Mouse (Mus musculus) midbrain, embryonic 12.5 days (tissue): ENCODE data around the gene Usp4. TPM values are rescaled to one million over a fixed set of nuclear protein-coding genes. Genes with fewer than 3 reads are reported as not detected.

Source experiments
- ATAC-seq: fragments of 200-750 bp; cut with Nextera tagmentation; 2 replicates; pipeline ENCODE4 v1.8.0; 2017; ENCODE audit warnings: low read depth, moderate TSS enrichment, moderate library complexity; ENCODE audit not compliant: low FRiP score
- H3K27ac ChIP-seq: fragments of 300-500 bp; sonication (generic); replicated peaks from 2 replicates; pipeline ENCODE4 v1.5.1; 2016; ENCODE audit warnings: mild to moderate bottlenecking
- H3K27me3 ChIP-seq: fragments of 300-500 bp; sonication (generic); 2 replicates; pipeline ENCODE4 v1.6.1; 2016; ENCODE audit warnings: mild to moderate bottlenecking
- H3K36me3 ChIP-seq: fragments of 300-500 bp; sonication (generic); 2 replicates; pipeline ENCODE4 v1.6.1; 2016
- H3K4me1 ChIP-seq: fragments of 300-500 bp; sonication (generic); 2 replicates; pipeline ENCODE4 v1.6.1; 2016
- H3K4me2 ChIP-seq: fragments of 300-500 bp; sonication (generic); replicated peaks from 2 replicates; pipeline ENCODE4 v1.6.1; 2016; ENCODE audit warnings: mild to moderate bottlenecking, moderate library complexity
- H3K4me3 ChIP-seq: fragments of 300-500 bp; sonication (generic); 2 replicates; pipeline ENCODE4 v1.5.1; 2016; ENCODE audit warnings: mild to moderate bottlenecking
- H3K9ac ChIP-seq: fragments of 300-500 bp; sonication (generic); replicated peaks from 2 replicates; pipeline ENCODE4 v1.6.1; 2016; ENCODE audit warnings: mild to moderate bottlenecking, moderate library complexity
- H3K9me3 ChIP-seq: fragments of 300-500 bp; sonication (generic); 2 replicates; pipeline ENCODE4 v1.6.1; 2016; ENCODE audit warnings: mild to moderate bottlenecking
- WGBS: fragments of 180-500 bp; shearing (Covaris S2); methylation state at CpG from one replicate; pipeline ENCODE4 v1.1.7; 2016; 5-methylcytosine and 5-hydroxymethylcytosine counted together
- polyA plus RNA-seq: library from polyadenylated mRNA; unstranded; fragments of >200 nt; fragmentation: Nextera tagmentation; extraction: Ambion mirVana; gene quantifications from 2 replicates; pipeline ENCODE4 v1.2.1, GENCODE M21; 2016

Usp4 gene
- polyA plus RNA-seq, 1 experiment from 2014 or later: 135 TPM

- Histone ChIP-seq H3K36me3 (no peaks in the 10 kb centered on the region), H3K27ac (no peak overlapping the region), H3K27me3 (no peaks in the 10 kb centered on the region), H3K9me3 (no peaks in the 10 kb centered on the region), H3K4me2 (no peak overlapping the region), H3K4me3 (no peak overlapping the region), H3K9ac (no peak overlapping the region), H3K4me1 (peaks cover 24% of the 10 kb centered on the region)
- 94% methylated on average over 1 of the region's 1 CpGs for WGBS
- no peak for ATAC-seq
These were observed 3.8 kb upstream of the Usp4 start for GRCm38 (mm10) chr9:108343835-108344234.

DNA sequence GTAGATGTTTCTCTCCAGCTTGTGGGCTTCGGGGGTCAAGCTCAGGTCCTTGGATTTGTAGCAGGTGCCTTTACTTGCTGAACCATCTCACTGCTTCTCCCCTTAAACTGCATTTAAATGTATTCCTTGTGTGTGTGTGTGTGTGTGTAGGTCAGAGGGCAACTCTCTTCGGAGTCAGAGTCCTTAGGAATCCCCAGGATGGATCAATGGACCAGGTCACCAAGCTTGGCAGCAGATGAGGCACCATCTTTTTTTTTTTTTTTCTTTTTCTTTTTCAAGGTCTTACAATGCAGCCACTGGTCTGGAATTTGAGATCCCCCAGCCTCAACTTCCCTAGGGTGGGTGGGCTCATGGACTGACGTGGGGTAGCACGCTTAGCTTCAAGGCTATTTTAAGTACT lies 3.2 kb upstream of the Usp4 start:
- no peaks in the 10 kb centered on the region for H3K27me3 ChIP-seq
- H3K4me3 ChIP-seq: no peak overlapping the region
- peaks cover 28% of the 10 kb centered on the region for H3K4me1 ChIP-seq
- no peak overlapping the region for H3K9ac ChIP-seq
- no peaks in the 10 kb centered on the region for H3K36me3 ChIP-seq
- no peak overlapping the region for H3K27ac ChIP-seq
- no peaks in the 10 kb centered on the region for H3K9me3 ChIP-seq
- no peak overlapping the region for H3K4me2 ChIP-seq
- whole genome bisulfite sequencing: 84% methylated on average over 4 of the region's 4 CpGs
- no peak for ATAC-seq

GRCm38 (mm10) chr9:108347024-108347423 lies 629 bp upstream of the Usp4 start:
- 9% methylated on average over 11 of the region's 11 CpGs for WGBS
- peak overlapping the region; percentile 77 for H3K4me3 ChIP-seq
- H3K9me3 ChIP-seq: no peaks in the 10 kb centered on the region
- ATAC-seq: no peak
- H3K4me1 ChIP-seq: peaks cover 18% of the 10 kb centered on the region
- H3K27ac ChIP-seq: peak overlapping the region; percentile 94
- no peaks in the 10 kb centered on the region for H3K27me3 ChIP-seq
- H3K4me2 ChIP-seq: peak overlapping the region; percentile 86
- H3K36me3 ChIP-seq: peaks cover 23% of the 10 kb centered on the region
- peak overlapping the region; percentile 92 for H3K9ac ChIP-seq

DNA sequence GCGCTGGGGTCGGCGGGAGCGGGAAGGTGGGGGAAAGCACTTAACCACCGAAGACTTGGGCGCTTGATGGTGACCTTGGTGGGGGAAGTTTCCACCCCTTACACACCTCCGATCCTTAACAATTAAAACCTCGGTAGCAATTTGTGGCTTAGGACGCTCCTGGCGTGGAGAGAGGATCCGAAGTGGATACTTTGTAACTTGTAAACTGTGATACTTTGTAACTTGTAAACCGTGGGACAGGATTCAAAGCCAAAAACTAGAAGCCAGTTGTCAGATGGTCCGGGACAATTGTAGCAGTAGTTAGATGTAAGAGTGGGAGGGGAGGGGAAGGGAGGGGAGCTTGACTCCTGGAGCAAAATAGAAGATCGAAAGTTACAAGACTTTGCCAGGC lies 632 bp downstream of the Usp4 start:
- no peaks in the 10 kb centered on the region for H3K27me3 ChIP-seq
- H3K9me3 ChIP-seq: no peaks in the 10 kb centered on the region
- peak overlapping the region; percentile 92 for H3K9ac ChIP-seq
- peaks cover 18% of the 10 kb centered on the region for H3K4me1 ChIP-seq
- peak overlapping the region; percentile 77 for H3K4me3 ChIP-seq
- H3K4me2 ChIP-seq: peak overlapping the region; percentile 86
- peak overlapping the region; percentile 94; the same call in 1 of the 2 replicates for H3K27ac ChIP-seq
- no peak for ATAC-seq
- H3K36me3 ChIP-seq: peaks cover 36% of the 10 kb centered on the region
- 9% methylated on average over 14 of the region's 14 CpGs for WGBS

DNA sequence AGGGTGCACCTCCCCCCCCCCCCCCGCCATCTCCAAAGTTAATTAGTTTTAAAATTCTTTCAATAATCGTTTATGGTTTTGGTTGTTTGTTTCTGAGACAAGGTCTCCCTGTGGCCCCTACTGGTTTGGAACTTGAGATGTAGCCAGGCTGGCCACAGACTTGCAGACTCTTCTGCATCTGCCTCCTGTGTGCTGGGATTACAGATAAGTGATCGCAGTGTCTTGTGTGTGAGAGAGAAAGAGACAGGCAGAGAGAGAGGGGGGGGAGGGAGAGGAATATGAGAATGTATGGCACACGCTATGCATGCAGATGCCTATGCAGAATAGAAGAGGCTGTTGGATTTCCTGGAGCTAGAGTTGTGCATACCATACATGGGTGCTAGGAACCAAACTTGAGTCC lies 2.1 kb downstream of the Usp4 start:
- no peak overlapping the region for H3K4me3 ChIP-seq
- no peaks in the 10 kb centered on the region for H3K9me3 ChIP-seq
- no peak for ATAC-seq
- peaks cover 18% of the 10 kb centered on the region for H3K4me1 ChIP-seq
- H3K27ac ChIP-seq: no peak overlapping the region
- H3K27me3 ChIP-seq: no peaks in the 10 kb centered on the region
- WGBS: 93% methylated on average over 4 of the region's 4 CpGs
- H3K36me3 ChIP-seq: peaks cover 50% of the 10 kb centered on the region
- no peak overlapping the region for H3K4me2 ChIP-seq
- no peak overlapping the region for H3K9ac ChIP-seq

DNA sequence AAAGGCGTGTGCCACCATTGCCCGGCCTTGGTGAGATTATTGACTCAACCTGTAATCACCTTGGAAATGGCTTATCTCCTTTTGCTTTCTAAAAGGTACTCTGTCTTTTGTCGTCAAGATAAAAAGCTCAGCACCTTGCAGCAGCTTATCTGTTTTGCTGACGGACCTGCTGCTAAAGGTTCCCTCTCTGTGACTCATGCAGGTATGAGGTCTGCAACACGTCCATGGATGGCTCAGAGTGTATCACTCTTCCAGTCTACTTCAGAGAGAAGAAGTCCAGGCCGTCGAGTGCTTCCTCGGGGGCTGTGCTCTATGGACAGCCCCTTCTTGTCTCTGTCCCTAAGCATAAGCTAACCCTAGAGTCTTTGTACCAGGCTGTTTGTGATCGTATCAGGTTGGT lies 30.6 kb downstream of the Usp4 start:
- Histone ChIP-seq H3K9me3 (no peaks in the 10 kb centered on the region), H3K4me2 (no peak overlapping the region), H3K27me3 (no peaks in the 10 kb centered on the region), H3K4me1 (no peaks in the 10 kb centered on the region), H3K27ac (no peak overlapping the region), H3K9ac (no peak overlapping the region), H3K4me3 (no peak overlapping the region), H3K36me3 (peaks cover 88% of the 10 kb centered on the region)
- 95% methylated on average over 9 of the region's 9 CpGs for WGBS
- ATAC-seq: no peak

GRCm38 (mm10) chr9:108378736-108379135 lies 31.1 kb downstream of the Usp4 start:
- Histone ChIP-seq H3K4me1 (no peaks in the 10 kb centered on the region), H3K27ac (no peak overlapping the region), H3K4me2 (no peak overlapping the region), H3K9ac (no peak overlapping the region), H3K36me3 (peaks cover 88% of the 10 kb centered on the region), H3K9me3 (no peaks in the 10 kb centered on the region), H3K4me3 (no peak overlapping the region), H3K27me3 (no peaks in the 10 kb centered on the region)
- no peak for ATAC-seq
- 95% methylated on average over 5 of the region's 5 CpGs for WGBS

GRCm38 (mm10) chr9:108379294-108379693 lies 31.6 kb downstream of the Usp4 start:
- no peaks in the 10 kb centered on the region for H3K4me1 ChIP-seq
- WGBS: 90% methylated on average over 4 of the region's 4 CpGs
- no peak for ATAC-seq
- no peak overlapping the region for H3K9ac ChIP-seq
- no peaks in the 10 kb centered on the region for H3K27me3 ChIP-seq
- no peak overlapping the region for H3K4me2 ChIP-seq
- H3K36me3 ChIP-seq: peaks cover 88% of the 10 kb centered on the region
- H3K4me3 ChIP-seq: no peak overlapping the region
- no peaks in the 10 kb centered on the region for H3K9me3 ChIP-seq
- H3K27ac ChIP-seq: no peak overlapping the region

DNA sequence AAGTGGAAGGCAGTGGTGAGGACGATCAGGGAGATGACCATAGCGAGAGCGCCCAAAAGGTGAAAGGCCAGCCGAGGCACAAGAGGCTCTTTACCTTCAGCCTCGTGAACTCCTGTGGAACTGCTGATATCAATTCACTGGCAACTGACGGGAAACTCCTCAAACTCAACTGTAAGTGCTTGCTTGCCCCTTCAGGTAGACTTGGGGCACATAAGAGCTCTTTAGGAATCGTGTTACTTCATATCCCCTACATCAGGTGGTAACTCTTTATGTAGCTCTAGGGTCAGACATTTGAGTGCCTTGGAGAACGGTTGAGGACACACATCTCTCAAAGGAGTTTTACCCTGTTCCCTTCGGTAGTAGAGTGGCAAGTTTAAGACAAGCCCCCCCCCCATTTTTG lies 33.7 kb downstream of the Usp4 start:
- no peak overlapping the region for H3K9ac ChIP-seq
- H3K27me3 ChIP-seq: no peaks in the 10 kb centered on the region
- peaks cover 88% of the 10 kb centered on the region for H3K36me3 ChIP-seq
- H3K27ac ChIP-seq: no peak overlapping the region
- H3K9me3 ChIP-seq: no peaks in the 10 kb centered on the region
- no peak overlapping the region for H3K4me2 ChIP-seq
- WGBS: 94% methylated on average over 9 of the region's 9 CpGs
- H3K4me3 ChIP-seq: no peak overlapping the region
- no peaks in the 10 kb centered on the region for H3K4me1 ChIP-seq
- no peak for ATAC-seq

DNA sequence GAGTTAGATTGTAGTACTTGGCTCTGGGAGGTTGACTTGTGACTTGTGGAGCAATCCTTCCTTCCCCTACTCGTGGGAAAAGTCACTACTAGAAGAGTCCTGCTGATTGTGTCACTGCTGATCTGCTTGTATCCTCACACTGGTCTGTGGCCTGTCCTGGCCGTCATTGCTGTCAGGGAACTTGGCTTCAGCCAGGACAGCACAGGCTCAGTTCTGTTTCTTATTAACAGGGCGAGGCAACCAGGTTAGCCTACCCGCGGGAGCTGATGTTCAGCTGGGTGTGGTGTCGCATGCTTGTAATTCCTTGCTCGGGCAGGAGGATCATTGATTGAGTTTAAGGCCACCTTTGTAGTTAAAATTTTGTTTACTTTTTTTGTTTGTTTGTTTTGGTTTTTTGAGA lies 37.4 kb downstream of the Usp4 start:
- 86% methylated on average over 7 of the region's 7 CpGs for WGBS
- Histone ChIP-seq H3K9me3 (no peaks in the 10 kb centered on the region), H3K4me1 (no peaks in the 10 kb centered on the region), H3K4me2 (no peak overlapping the region), H3K4me3 (no peak overlapping the region), H3K27me3 (no peaks in the 10 kb centered on the region), H3K27ac (no peak overlapping the region), H3K9ac (no peak overlapping the region), H3K36me3 (peaks cover 93% of the 10 kb centered on the region)
- no peak for ATAC-seq

DNA sequence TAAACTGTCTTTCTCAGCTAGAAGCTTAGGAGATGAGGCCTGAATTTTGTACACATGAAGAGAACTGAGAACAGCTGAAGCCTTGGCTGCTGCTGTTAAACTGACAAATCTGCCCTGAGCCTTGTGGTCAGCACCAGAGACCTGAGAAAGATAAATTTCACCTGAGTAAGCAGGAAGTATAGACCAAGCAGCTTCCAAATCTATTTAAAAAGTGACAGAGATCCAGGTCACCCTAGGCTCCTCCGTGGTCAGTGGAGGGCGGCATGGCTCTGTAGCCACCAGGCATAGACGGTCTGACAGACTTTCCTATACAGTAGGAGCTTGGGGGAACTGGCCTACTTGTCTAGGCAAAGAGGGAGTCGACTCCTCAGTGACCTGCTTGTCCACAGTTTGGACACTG lies 39.2 kb downstream of the Usp4 start:
- Histone ChIP-seq H3K4me3 (no peak overlapping the region), H3K27ac (no peak overlapping the region), H3K36me3 (peaks cover 88% of the 10 kb centered on the region), H3K9ac (no peak overlapping the region), H3K4me1 (no peaks in the 10 kb centered on the region), H3K27me3 (no peaks in the 10 kb centered on the region), H3K9me3 (no peaks in the 10 kb centered on the region), H3K4me2 (no peak overlapping the region)
- 91% methylated on average over 4 of the region's 4 CpGs for WGBS
- ATAC-seq: no peak

DNA sequence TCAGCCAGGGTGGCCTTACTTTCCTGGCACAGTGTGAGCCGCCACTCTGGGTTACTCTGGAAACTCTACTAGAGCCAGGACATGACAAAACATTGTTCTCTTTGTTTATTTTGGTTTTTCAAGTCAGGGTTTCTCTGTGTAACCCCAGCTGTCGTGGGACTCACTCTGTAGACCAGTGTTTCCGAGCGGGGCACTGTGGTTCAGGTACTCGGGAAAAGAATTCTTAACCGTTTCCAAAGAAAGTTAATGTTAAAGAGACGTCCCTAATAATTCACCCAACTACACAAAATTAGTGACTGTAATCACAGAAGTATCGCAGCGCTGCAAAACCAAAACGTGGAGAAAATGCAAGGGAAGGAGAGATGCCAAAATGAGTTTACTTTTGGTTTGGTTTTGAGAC lies 40.9 kb downstream of the Usp4 start:
- no peak for ATAC-seq
- no peaks in the 10 kb centered on the region for H3K27me3 ChIP-seq
- H3K4me3 ChIP-seq: no peak overlapping the region
- H3K9me3 ChIP-seq: no peaks in the 10 kb centered on the region
- H3K27ac ChIP-seq: no peak overlapping the region
- no peak overlapping the region for H3K4me2 ChIP-seq
- WGBS: 89% methylated on average over 10 of the region's 10 CpGs
- peaks cover 88% of the 10 kb centered on the region for H3K36me3 ChIP-seq
- no peak overlapping the region for H3K9ac ChIP-seq
- H3K4me1 ChIP-seq: no peaks in the 10 kb centered on the region

DNA sequence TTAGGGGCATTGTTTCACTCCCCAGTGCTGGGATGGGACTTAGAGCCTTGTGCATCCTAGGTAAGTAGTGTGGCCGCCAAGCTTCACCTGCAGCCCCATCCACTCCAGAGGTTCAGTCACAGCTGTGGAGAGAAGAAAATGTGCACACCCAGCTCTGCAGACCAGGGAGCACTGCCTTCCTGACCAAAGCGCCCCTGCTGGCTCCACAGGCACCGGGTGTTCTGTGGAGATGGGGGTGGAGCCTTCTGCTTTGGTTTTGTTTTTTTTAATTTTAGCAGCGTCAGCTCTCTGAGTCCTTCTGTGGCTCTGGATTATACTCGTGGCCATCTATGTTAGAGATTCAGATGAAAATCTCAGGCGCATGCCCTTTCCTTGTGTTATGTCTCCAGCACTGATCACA lies 41.6 kb downstream of the Usp4 start:
- Histone ChIP-seq H3K4me3 (no peak overlapping the region), H3K4me1 (no peaks in the 10 kb centered on the region), H3K9ac (no peak overlapping the region), H3K27me3 (no peaks in the 10 kb centered on the region), H3K36me3 (peaks cover 82% of the 10 kb centered on the region), H3K27ac (no peak overlapping the region), H3K4me2 (no peak overlapping the region), H3K9me3 (no peaks in the 10 kb centered on the region)
- no peak for ATAC-seq
- 82% methylated on average over 6 of the region's 6 CpGs for WGBS
